In the genomic region with DNA sequence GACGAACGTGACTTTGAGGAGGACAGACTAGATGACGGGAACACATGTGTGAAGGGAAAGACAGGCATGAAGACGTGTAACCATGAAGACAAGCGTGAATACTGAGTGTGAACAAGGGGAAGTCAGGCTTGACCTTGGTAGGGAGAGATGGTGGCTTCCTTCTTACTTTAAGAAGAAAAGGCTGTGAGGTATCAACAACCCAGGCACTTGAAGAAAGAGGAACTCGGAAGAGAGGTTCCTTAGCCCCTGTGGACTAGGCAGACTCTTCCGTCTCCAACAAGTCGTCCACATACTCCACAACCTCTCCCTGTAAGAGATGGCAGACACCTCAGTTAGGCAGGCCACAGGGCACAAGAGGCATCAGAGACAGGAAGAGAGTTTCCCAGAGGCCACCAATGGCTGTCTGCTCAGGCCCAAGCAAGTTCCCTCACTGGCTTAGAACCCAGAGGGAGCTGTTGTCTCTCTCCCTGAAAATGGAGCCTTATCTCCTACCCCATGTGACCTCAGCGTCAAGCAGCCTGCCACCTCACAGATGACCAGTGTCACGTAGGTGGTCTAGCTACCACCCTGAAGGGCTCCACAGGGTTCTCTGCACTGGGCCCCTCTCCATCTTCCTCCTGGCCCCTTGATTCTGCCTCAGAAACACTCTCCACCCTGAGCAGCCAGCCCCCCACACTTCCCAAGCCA, we compare ENCODE assay signal across 27 mouse cellular contexts. TPM values are rescaled to one million over a fixed set of nuclear protein-coding genes. Genes with fewer than 3 reads are reported as not detected.
A peak's percentile ranks its signal among the peaks of the same experiment; 100 is the strongest.
DNase-seq lines count a peak whose midpoint lies in the region; ATAC-seq and TF ChIP-seq lines count a peak whose summit lies in the region.
"Had no signal": no experiment of that assay in that cellular context is flagged by ENCODE, and none has a peak within 500 bp of the region (broad histone marks: within the 10 kb centered on the region; RNA-seq: fewer than 3 reads in every experiment).

No protein-coding gene starts in this region.

- no peak overlapping the region for H3K4me3 ChIP-seq in heart, embryonic 15.5 days
- no peak overlapping the region for H3K4me3 ChIP-seq in MEL (ENCODE audit: control insufficient read depth in 1 of 2, insufficient read depth in 1 of 2, low read depth in 2 of 2, low read length in 2 of 2)
- H3K4me3 ChIP-seq in kidney, embryonic 16.5 days (ENCODE audit: low read length), result no peak overlapping the region
- no peak overlapping the region for H3K4me3 ChIP-seq in lung, adult 2 months (replicated peaks; ENCODE audit: extremely low read depth, low read depth, low read length)
- H3K4me3 ChIP-seq: embryonic facial prominence, embryonic 12.5 days; forebrain, embryonic 12.5 days; hindbrain, embryonic 12.5 days had no signal

- no peak for TF ChIP-seq EP300 in MEL (IDR thresholded peaks at IDR 0.05; ENCODE audit: low read depth in 1 of 2, low read length in 2 of 2)

- H3K9me3 ChIP-seq in heart, embryonic 15.5 days (replicated peaks), result no peaks in the 10 kb centered on the region
- H3K9me3 ChIP-seq in MEL (replicated peaks; ENCODE audit: insufficient read depth, low read length), result no peaks in the 10 kb centered on the region
- H3K9me3 ChIP-seq in kidney, embryonic 16.5 days (ENCODE audit: low read length), result no peaks in the 10 kb centered on the region
- H3K9me3 ChIP-seq: embryonic facial prominence, embryonic 12.5 days; forebrain, embryonic 12.5 days; hindbrain, embryonic 12.5 days had no signal

- no peak for DNase-seq in heart, postnatal 14 days
- peak; percentile 71 for DNase-seq in MEL (ENCODE audit: low read depth, low spot score)
- no peak for DNase-seq in lung, adult 2 months
- DNase-seq: adrenal gland, postnatal 10 days; cerebellum, adult 11 months; cerebellum, adult 8-10 months; cerebellum, postnatal 14 days; gastrocnemius, postnatal 10 days; heart, postnatal 36 days had no signal

- H3K27ac ChIP-seq in heart, embryonic 15.5 days, result no peak overlapping the region
- H3K27ac ChIP-seq in MEL (ENCODE audit: control insufficient read depth, low read depth, low read length), result peak overlapping the region; percentile 70
- H3K27ac ChIP-seq in kidney, embryonic 16.5 days (ENCODE audit: low read length), result no peak overlapping the region
- H3K27ac ChIP-seq: embryonic facial prominence, embryonic 12.5 days; forebrain, embryonic 12.5 days; hindbrain, embryonic 12.5 days had no signal

- no peak for TF ChIP-seq CTCF in MEL (IDR thresholded peaks at IDR 0.05 in 2 of 3, conservative IDR thresholded peaks at IDR 0.05 in 1 of 3; ENCODE audit: control insufficient read depth in 1 of 3, insufficient read depth in 1 of 3, low read depth in 2 of 3, low read length in 3 of 3, poor library complexity in 1 of 3, severe bottlenecking in 1 of 3)
- TF ChIP-seq CTCF in lung, adult 2 months (IDR thresholded peaks at IDR 0.05; ENCODE audit: insufficient read depth, low read length), result no peak

- no peaks in the 10 kb centered on the region for H3K79me2 ChIP-seq in MEL (ENCODE audit: control insufficient read depth, insufficient read depth, low read length, poor library complexity)

- no peak for TF ChIP-seq RAD21 in MEL (IDR thresholded peaks at IDR 0.05; ENCODE audit: low read depth, low read length)

- TF ChIP-seq POLR2A in MEL (IDR thresholded peaks at IDR 0.05; ENCODE audit: control insufficient read depth in 1 of 2, insufficient read depth in 1 of 2, low read depth in 1 of 2, low read length in 2 of 2, poor library complexity in 1 of 2), result no peak
- TF ChIP-seq POLR2A in lung, adult 2 months (IDR thresholded peaks at IDR 0.05; ENCODE audit: borderline replicate concordance, extremely low read depth, low read depth, low read length), result no peak

- peaks cover 11% of the 10 kb centered on the region for H3K4me1 ChIP-seq in heart, embryonic 15.5 days (replicated peaks)
- H3K4me1 ChIP-seq in MEL (ENCODE audit: control insufficient read depth in 1 of 2, insufficient read depth in 2 of 2, low read length in 2 of 2), result peaks cover 10 to 26% of the 10 kb centered on the region in 2 experiments
- H3K4me1 ChIP-seq in kidney, embryonic 16.5 days (ENCODE audit: insufficient read depth, low read length), result no peaks in the 10 kb centered on the region
- peaks cover 2% of the 10 kb centered on the region; the same call in 1 of the 2 replicates for H3K4me1 ChIP-seq in lung, adult 2 months (ENCODE audit: control insufficient read depth, insufficient read depth, low read length)
- H3K4me1 ChIP-seq: embryonic facial prominence, embryonic 12.5 days; forebrain, embryonic 12.5 days; hindbrain, embryonic 12.5 days had no signal

- intact Hi-C loops in heart, postnatal 14 days (cut with DNase I), result no loop called here

- WGBS in heart, embryonic 15.5 days, result 84% methylated on average over 10 of the region's 10 CpGs
- 88% methylated on average over 10 of the region's 10 CpGs for WGBS in kidney, embryonic 16.5 days
- WGBS in lung, adult 2 months, result 84% methylated on average over 10 of the region's 10 CpGs

- no peak overlapping the region for H3K9ac ChIP-seq in heart, embryonic 15.5 days
- no peak overlapping the region for H3K9ac ChIP-seq in MEL (ENCODE audit: control insufficient read depth, low read depth, low read length, poor library complexity, severe bottlenecking)
- no peak overlapping the region for H3K9ac ChIP-seq in kidney, embryonic 16.5 days (replicated peaks; ENCODE audit: low read length)
- H3K9ac ChIP-seq: embryonic facial prominence, embryonic 12.5 days; forebrain, embryonic 12.5 days; hindbrain, embryonic 12.5 days had no signal

- H3K27me3 ChIP-seq in heart, embryonic 15.5 days, result no peaks in the 10 kb centered on the region
- no peaks in the 10 kb centered on the region for H3K27me3 ChIP-seq in MEL (ENCODE audit: control insufficient read depth in 1 of 2, insufficient read depth in 2 of 2, low read length in 2 of 2)
- H3K27me3 ChIP-seq in kidney, embryonic 16.5 days (ENCODE audit: insufficient read depth, low read length), result no peaks in the 10 kb centered on the region
- H3K27me3 ChIP-seq: CH12.LX; embryonic facial prominence, embryonic 12.5 days; forebrain, embryonic 12.5 days; hindbrain, embryonic 12.5 days had no signal

- ATAC-seq in heart, embryonic 15.5 days (replicated peaks; ENCODE audit: insufficient number of reproducible peaks, insufficient read depth, low FRiP score, low read depth), result 0 out of 2 replicates have a peak, but pooled peaks have one; percentile 18
- peak; percentile 40 for ATAC-seq in common myeloid progenitor, adult 5-6 weeks (replicated peaks; ENCODE audit: low read depth, poor library complexity, severe bottlenecking)
- peak; percentile 14 for ATAC-seq in megakaryocyte progenitor cell, adult 5-6 weeks (replicated peaks; ENCODE audit: poor library complexity)
- ATAC-seq in kidney, embryonic 16.5 days (ENCODE audit: low FRiP score, low TSS enrichment), result no peak
- ATAC-seq: forebrain, embryonic 16.5 days; hindbrain, embryonic 16.5 days; inflammation-experienced regulatory T-cells, adult 6 months had no signal

- H3K36me3 ChIP-seq in heart, embryonic 15.5 days, result peaks cover 26% of the 10 kb centered on the region
- H3K36me3 ChIP-seq in MEL (ENCODE audit: control insufficient read depth in 1 of 2, insufficient read depth in 2 of 2, low read length in 2 of 2), result peaks cover 2 to 23% of the 10 kb centered on the region in 2 experiments; a peak in 3 of 4 replicates
- peaks cover 47% of the 10 kb centered on the region for H3K36me3 ChIP-seq in kidney, embryonic 16.5 days (ENCODE audit: insufficient read depth, low read length)
- H3K36me3 ChIP-seq: forebrain, embryonic 12.5 days had no signal

- H3K4me2 ChIP-seq in heart, embryonic 15.5 days, result no peak overlapping the region
- no peak overlapping the region for H3K4me2 ChIP-seq in kidney, embryonic 16.5 days (replicated peaks; ENCODE audit: low read depth, low read length)
- H3K4me2 ChIP-seq: embryonic facial prominence, embryonic 12.5 days; forebrain, embryonic 12.5 days; hindbrain, embryonic 12.5 days had no signal

RNA-seq across cellular contexts. Expression of gene Crtap, which starts 15.1 kb away (rescaled TPM):
- polyA plus RNA-seq in heart, embryonic 15.5 days (2015; fragmentation: Nextera tagmentation; extraction: Ambion mirVana), result 126 and 148 TPM in 2 replicates
- total RNA-seq in heart, postnatal 14 days (2021), result 10 to 100 TPM; 35.4 to 41.3 TPM
- total RNA-seq in MEL (2012; rRNA removed), result 17.3 and 21.5 TPM in 2 replicates
- polyA plus RNA-seq in MEL (2012; ENCODE audit: insufficient read depth in 1 of 2, insufficient read length in 2 of 2, low read depth in 1 of 2, low replicate concordance in 2 of 2, missing spikeins in 1 of 2), result 10 to 100 TPM in 1 of 2 experiments, not detected in 1; 62.2 TPM
- 31.3 and 36.8 TPM in 2 replicates for total RNA-seq in common myeloid progenitor, adult 5-6 weeks (2017)
- total RNA-seq in megakaryocyte progenitor cell, adult 5-6 weeks (2015), result 79.4 and 90.2 TPM in 2 replicates
- 22.0 and 33.4 TPM in 2 replicates for total RNA-seq in megakaryocyte progenitor cell, adult 5-6 weeks (2017)
- 139 and 148 TPM in 2 replicates for polyA plus RNA-seq in kidney, embryonic 16.5 days (2015; fragmentation: Nextera tagmentation; extraction: Ambion mirVana)
- 83.2 and 106 TPM in 2 replicates for polyA plus RNA-seq in lung, adult 2 months (2012; rRNA removed)

RNA-seq across cellular contexts. Expression of gene Glb1, which starts 25.5 kb away (rescaled TPM):
- 36.6 and 47.4 TPM in 2 replicates for polyA plus RNA-seq in heart, embryonic 15.5 days (2015; fragmentation: Nextera tagmentation; extraction: Ambion mirVana)
- total RNA-seq in heart, postnatal 14 days (2021), result 10 to 100 TPM; 18.5 to 19.2 TPM
- 7.0 and 8.1 TPM in 2 replicates for total RNA-seq in MEL (2012; rRNA removed)
- polyA plus RNA-seq in MEL (2012; ENCODE audit: insufficient read depth in 1 of 2, insufficient read length in 2 of 2, low read depth in 1 of 2, low replicate concordance in 2 of 2, missing spikeins in 1 of 2), result 10 to 100 TPM in 1 of 2 experiments, not detected in 1; 15.7 TPM
- total RNA-seq in common myeloid progenitor, adult 5-6 weeks (2017), result 29.5 and 30.6 TPM in 2 replicates
- 40.1 and 42.1 TPM in 2 replicates for total RNA-seq in megakaryocyte progenitor cell, adult 5-6 weeks (2015)
- total RNA-seq in megakaryocyte progenitor cell, adult 5-6 weeks (2017), result 36.3 and 38.4 TPM in 2 replicates
- 77.6 and 81.0 TPM in 2 replicates for polyA plus RNA-seq in kidney, embryonic 16.5 days (2015; fragmentation: Nextera tagmentation; extraction: Ambion mirVana)
- 24.9 and 26.8 TPM in 2 replicates for polyA plus RNA-seq in lung, adult 2 months (2012; rRNA removed)

RNA-seq across cellular contexts. Expression of gene Tmppe, which starts 25.5 kb away (rescaled TPM):
- 6.7 and 8.4 TPM in 2 replicates for polyA plus RNA-seq in heart, embryonic 15.5 days (2015; fragmentation: Nextera tagmentation; extraction: Ambion mirVana)
- 1 to 10 TPM; 4.5 to 4.8 TPM for total RNA-seq in heart, postnatal 14 days (2021)
- 7.1 and 7.5 TPM in 2 replicates for total RNA-seq in MEL (2012; rRNA removed)
- 1 to 10 TPM in 1 of 2 experiments, not detected in 1; 9.2 TPM for polyA plus RNA-seq in MEL (2012; ENCODE audit: insufficient read depth in 1 of 2, insufficient read length in 2 of 2, low read depth in 1 of 2, low replicate concordance in 2 of 2, missing spikeins in 1 of 2)
- 4.7 and 6.4 TPM in 2 replicates for total RNA-seq in common myeloid progenitor, adult 5-6 weeks (2017)
- total RNA-seq in megakaryocyte progenitor cell, adult 5-6 weeks (2015), result 2.4 and 3.4 TPM in 2 replicates
- 4.6 and 5.0 TPM in 2 replicates for total RNA-seq in megakaryocyte progenitor cell, adult 5-6 weeks (2017)
- 15.3 and 15.9 TPM in 2 replicates for polyA plus RNA-seq in kidney, embryonic 16.5 days (2015; fragmentation: Nextera tagmentation; extraction: Ambion mirVana)
- 9.7 and 9.8 TPM in 2 replicates for polyA plus RNA-seq in lung, adult 2 months (2012; rRNA removed)

RNA-seq across cellular contexts. Expression of gene Bcl2a1c, which starts 45.5 kb away (rescaled TPM):
- not detected in 2 replicates for polyA plus RNA-seq in heart, embryonic 15.5 days (2015; fragmentation: Nextera tagmentation; extraction: Ambion mirVana)
- not detected for total RNA-seq in heart, postnatal 14 days (2021)
- total RNA-seq in MEL (2012; rRNA removed), result not detected in 2 replicates
- not detected for polyA plus RNA-seq in MEL (2012; ENCODE audit: insufficient read depth in 1 of 2, insufficient read length in 2 of 2, low read depth in 1 of 2, low replicate concordance in 2 of 2, missing spikeins in 1 of 2)
- total RNA-seq in common myeloid progenitor, adult 5-6 weeks (2017), result not detected in 2 replicates
- not detected in 2 replicates for total RNA-seq in megakaryocyte progenitor cell, adult 5-6 weeks (2015)
- not detected in 2 replicates for total RNA-seq in megakaryocyte progenitor cell, adult 5-6 weeks (2017)
- not detected in 2 replicates for polyA plus RNA-seq in kidney, embryonic 16.5 days (2015; fragmentation: Nextera tagmentation; extraction: Ambion mirVana)
- not detected in 2 replicates for polyA plus RNA-seq in lung, adult 2 months (2012; rRNA removed)
- total RNA-seq: adrenal gland, postnatal 10 days; adrenal gland, postnatal 4 days; gastrocnemius, postnatal 10 days; gastrocnemius, postnatal 4 days; heart, adult 8-10 months; heart, postnatal 36 days had no signal
- polyA plus RNA-seq: brain, embryonic 14.5 days; cortical plate, adult 2 months; embryonic facial prominence, embryonic 12.5 days; forebrain, embryonic 12.5 days; forebrain, embryonic 16.5 days; frontal cortex, adult 2 months; heart, embryonic 14.5 days; hindbrain, embryonic 12.5 days; hindbrain, embryonic 16.5 days had no signal
